Mouse (Mus musculus) adrenal gland, adult 2 months (tissue): ENCODE results near the gene Anpep. TPM values are rescaled to one million over a fixed set of nuclear protein-coding genes. Genes with fewer than 3 reads are reported as not detected.

Source experiments
- DNase-seq: peaks from one replicate; pipeline ENCODE4 v3.0.0; 2021
- polyA plus RNA-seq: library from polyadenylated mRNA; depleted of rRNA; stranded (reverse); fragments of >200 nt; gene quantifications from 2 replicates; pipeline ENCODE4 v1.2.3, GENCODE M21; 2012
- total RNA-seq, 2 experiments: library from RNA; stranded (reverse); gene quantifications; 2 replicates each; pipeline ENCODE4 v1.2.3; 2021

Gene Anpep
- total and polyA plus RNA-seq, 3 experiments, result 8.9 to 12.0 (median 9.7) TPM

- no peak for DNase-seq
Observed at GRCm38 (mm10) chr7:79867861-79868260, 7.0 kb upstream of the Anpep start.

- no peak for DNase-seq
Observed at GRCm38 (mm10) chr7:79866294-79867000, 5.6 kb upstream of the Anpep start.

- no peak for DNase-seq
Observed at GRCm38 (mm10) chr7:79861794-79862193, 935 bp upstream of the Anpep start.

DNA sequence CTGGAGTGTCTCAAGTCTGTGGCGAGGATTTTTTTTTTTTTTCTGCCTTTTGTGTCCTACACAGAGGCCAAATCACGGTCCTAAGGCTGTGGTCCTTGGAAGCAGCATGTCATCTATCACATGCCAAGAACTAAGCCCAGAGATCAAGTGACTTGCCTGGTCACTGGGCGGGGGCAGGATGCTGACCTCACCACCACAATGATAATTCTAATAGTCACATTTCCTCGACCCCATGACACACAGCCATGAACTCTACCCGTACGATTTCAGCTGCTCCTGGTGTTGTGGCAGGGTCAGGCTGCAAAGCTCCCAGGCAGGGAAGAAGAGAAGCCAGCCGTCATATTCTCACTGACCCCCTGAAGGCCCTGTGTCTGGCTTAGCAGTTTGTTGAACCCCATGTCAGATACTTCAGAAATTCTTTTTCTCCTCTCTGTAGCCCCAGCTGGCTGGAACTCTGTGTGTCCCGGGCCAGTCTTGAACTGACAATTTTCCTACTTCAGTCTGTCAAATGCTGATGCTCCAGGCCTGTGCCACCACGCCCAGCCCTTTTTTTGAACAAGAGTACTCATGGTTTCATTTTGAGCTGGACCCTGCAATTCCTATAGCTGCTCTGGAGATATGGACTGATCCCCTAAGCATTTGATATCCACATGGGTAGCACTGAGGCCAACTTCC lies 1.8 kb downstream of the Anpep start:
- peak; percentile 63 for DNase-seq

- DNase-seq, result no peak
Observed at GRCm38 (mm10) chr7:79858202-79858934, 2.5 kb downstream of the Anpep start.

- DNase-seq, result no peak
Observed at GRCm38 (mm10) chr7:79856305-79856704, 4.6 kb downstream of the Anpep start.

DNA sequence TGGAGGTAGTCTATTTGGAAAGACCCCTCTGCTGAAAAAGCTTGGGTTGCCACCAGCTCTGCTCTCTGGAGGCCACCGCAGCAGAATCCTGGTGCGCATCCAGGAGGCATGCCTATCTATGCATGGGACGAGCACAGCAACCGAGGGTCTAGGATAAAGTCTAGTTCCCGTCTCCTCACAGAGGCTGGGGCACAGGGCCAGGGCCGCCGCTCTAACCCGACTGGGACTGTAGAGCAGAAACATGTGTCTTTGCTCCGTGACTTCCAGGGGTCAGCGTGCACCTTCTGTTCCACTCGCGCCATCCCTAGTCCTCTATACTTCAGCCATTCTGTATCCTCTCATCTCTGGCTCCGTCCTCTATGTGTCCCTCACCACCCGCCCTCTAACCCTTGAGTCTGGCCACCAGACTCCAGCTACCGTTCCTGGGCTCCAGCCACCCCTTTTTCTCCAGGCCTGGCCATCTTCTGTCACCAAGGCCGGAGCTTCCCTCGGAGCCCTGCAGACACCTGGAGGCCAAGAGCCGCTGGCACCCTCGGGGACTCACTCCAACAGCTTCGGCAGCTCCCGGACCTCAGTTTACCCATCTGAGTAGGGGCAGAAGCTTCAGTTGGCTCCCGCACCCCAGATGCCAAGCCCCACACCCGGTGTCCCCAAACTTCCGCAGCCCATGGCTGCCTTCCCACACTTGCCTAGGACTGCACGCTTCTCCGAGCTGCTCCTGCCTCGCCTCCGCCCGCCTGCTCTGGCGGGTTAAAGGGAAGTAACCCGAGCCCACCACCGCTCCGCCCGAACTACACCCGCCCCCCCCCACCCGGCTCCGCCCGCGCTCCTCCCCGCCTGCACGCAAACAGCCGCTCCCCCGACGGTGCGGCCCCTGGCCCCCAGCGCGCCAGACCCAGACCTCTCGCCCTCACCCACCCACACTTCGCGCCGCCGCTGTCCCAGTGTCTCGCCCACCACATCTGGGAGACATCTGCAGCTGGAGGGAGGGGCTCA lies 13.1 kb downstream of the Anpep start:
- DNase-seq, result no peak

DNA sequence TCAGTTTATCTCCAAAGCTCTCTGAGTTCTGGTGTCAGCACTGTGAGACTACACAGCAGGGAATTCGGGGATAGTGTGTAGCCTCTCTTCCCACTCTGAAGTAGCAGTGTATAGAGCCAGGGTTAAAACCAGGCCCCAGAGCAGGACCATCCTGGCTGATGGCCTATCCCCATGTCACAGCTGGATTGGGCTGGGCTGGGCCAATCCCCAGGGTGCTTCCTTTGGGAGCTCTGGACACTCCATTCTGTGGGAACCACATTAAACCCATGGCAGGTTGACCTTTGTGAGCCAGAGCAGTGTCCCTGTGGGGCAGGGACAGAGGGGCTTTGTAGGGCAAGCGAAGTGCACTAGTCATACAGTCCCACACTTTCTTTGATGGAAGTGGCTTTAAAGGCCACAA lies 14.5 kb downstream of the Anpep start:
- no peak for DNase-seq

DNA sequence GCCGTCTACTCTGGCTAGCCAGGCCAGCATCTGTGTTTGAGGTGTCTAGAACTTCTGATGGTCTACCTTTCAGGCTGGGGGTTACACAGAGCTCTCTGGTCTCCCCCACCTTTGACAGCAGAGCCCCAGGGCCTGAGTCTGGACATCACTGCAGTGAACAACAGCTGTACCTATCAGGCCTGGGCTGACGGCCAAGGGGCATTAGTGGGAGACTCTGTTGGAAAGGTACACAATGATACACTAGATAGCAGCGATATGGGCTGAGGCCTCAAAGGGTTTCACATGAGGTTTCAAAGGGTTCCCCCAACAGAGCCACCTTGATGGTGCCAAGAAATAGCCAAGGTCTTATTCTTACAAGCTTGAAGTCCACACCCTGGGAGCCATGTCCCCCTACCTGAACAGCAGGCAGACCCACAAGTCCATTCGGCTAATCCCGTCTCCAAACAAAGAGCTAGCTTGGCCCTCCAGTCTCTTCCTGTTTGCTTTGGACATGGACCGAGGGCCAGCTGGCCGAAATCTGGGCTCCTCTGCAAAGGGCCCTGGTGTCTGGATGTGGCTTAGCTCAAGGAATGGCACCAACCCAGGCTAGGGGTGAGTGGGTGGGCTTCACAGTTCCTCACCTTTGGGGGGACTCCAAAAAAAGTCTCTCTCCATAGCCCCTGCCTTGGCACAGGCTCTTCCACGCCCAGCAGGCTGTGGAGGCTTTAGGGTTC lies 16.6 kb downstream of the Anpep start:
- DNase-seq, result no peak

- DNase-seq, result no peak
Observed at GRCm38 (mm10) chr7:79842163-79842562, 18.7 kb downstream of the Anpep start.

- no peak for DNase-seq
Observed at GRCm38 (mm10) chr7:79837247-79837646, 23.6 kb downstream of the Anpep start.

DNA sequence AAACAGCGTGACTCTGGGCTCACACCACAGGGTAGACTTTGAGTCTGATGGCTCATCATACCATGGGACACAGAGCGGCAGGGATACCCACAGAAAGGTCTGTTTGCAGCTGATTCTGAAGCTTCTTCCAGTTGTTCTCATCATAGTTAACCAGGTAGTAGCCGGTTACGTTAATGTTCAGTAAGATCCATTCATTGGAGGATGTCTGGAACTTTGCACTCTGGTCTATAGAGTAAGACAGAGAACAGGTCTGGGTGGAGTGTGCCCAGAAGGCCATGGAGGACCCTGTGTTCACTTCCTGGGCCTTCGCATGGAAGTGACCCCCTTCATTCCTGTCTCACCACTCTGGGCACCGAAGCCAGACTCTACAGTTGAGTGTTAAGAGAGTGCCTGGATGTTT lies 25.7 kb downstream of the Anpep start:
- DNase-seq, result no peak

- DNase-seq, result no peak
Observed at GRCm38 (mm10) chr7:79832980-79833379, 27.9 kb downstream of the Anpep start.

DNA sequence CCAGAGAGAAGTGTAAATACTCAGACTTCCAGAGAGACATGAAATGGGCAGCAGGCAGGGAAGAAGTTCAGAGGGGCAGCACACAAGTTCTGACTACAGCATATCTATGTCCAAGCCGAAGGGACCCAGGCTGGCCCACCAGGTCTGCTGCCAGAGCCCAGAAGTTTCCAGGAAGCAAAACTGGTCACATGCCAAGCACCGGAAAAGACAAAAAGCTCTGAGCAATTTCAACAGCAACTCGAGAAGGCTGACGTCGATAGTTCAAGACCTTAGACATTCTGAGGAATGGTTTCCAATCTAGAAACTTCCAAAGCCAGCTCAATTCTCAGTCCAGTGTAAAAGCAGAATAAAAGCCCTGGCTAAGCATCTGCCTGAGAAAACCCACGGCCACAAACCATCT lies 29.3 kb downstream of the Anpep start:
- no peak for DNase-seq

GRCm38 (mm10) chr7:79831145-79831544 lies 29.7 kb downstream of the Anpep start:
- DNase-seq, result no peak

GRCm38 (mm10) chr7:79828341-79828740 lies 32.5 kb downstream of the Anpep start:
- DNase-seq, result no peak

- DNase-seq, result no peak
Observed at GRCm38 (mm10) chr7:79822092-79822695, 38.7 kb downstream of the Anpep start.

- DNase-seq, result no peak
Observed at GRCm38 (mm10) chr7:79819996-79820395, 40.9 kb downstream of the Anpep start.

DNA sequence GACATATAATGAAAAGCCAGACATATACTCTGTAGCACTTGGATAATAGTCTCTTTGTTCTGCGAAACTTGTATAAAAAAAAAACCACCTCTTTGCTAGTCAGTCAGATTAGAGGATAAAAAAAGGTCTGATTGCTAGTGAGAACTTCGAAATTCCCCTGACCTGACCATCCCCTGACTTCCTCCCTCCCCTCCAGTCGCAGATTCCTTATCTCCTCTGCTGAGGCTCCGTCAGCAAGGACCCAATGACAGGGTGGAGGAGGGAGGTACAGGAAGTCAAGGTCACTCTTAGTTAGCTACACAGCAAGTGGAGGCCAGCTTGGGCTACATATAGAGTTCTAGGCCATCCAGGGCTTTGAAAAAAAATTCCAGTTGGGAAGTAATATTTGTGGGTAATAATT lies 41.3 kb downstream of the Anpep start:
- DNase-seq, result no peak

GRCm38 (mm10) chr7:79818321-79818720 lies 42.5 kb downstream of the Anpep start:
- DNase-seq, result no peak

GRCm38 (mm10) chr7:79813409-79813808 lies 47.5 kb downstream of the Anpep start:
- no peak for DNase-seq
